Mouse (Mus musculus) retina, postnatal 7 days (tissue): ENCODE measurements around the gene Galnt14.

Source experiments
- DNase-seq: peaks from one replicate; pipeline ENCODE4 v3.0.0-alpha.2; 2012; ENCODE audit warnings: low read depth, low spot score

The Galnt14 gene

DNA sequence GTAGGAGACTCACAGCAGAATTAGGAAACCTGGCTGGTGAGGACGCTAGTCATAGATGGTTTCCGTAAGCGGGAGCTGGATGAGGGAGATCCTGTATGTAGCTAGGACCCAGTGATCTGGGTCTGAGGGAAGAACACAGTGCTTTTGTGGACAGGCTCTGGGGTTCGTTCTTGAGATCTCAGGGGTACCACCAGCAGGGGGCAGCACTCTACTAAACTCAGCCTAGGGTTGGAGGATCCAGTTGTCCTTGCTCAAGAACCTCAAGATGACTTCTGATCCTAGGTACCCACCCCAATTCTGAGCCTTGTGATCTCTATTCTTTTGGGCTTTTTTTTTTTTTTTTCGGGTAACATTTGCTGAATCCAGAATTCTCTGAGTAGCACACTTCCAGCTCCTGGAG lies 137.8 kb downstream of the Galnt14 start:
- DNase-seq = no peak

DNA sequence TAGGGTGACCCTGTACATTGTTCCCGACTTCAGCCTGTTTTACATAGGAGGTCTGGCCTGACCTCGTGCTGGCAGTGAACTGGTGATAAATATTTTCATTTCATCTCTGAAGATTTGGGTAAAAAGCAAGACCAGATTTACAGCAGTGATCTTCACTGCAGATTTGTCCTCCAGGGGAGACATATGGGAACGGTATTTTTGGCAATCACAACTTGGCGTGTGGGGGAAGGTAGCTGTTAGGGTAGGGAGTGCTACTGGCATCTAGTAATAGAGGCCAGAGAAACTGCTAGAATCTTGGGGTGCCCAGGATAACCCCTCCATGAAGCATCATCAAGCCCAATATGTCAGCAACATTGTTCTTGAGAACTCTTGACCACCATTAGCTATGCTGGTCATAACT lies 138.3 kb downstream of the Galnt14 start:
- no peak for DNase-seq

DNA sequence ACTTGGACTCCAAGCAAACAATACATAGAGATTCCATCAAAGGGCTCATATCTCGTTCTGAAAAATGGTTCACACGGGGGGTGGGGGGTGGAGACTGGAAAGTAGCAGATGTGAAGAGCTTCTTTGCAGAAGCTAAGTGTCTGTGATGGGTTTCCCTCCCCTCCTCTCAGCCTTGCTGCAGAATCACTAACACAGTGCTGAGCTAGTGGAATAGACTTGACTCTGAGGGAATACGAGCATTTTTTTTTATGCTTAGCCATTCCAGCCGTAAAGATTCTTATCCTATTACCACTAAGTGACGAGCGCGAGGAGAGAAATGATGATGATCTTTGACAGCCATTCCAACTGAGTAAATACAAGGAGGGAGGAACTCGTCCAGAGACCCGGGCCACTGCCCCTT lies 142.0 kb downstream of the Galnt14 start:
- DNase-seq = no peak

DNA sequence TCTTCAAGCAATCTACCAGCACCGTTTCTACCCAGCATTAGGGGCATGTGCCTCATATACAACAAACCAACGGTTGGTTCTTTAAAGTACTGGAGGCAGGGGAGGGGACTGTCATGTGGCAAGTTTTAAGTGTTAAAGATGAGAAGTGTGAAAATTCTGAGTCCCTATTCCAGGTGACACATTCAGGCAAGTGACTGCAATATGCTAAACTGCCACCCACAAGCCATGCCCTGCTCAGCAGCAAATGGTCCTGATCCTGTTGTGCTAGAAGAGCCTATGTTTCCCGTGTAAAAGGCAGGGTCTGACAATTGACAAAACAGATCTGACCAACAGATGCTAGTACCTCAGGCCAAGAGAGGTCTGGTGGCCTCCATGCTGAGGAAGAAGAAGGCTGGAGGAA lies 149.1 kb downstream of the Galnt14 start:
- no peak for DNase-seq

DNA sequence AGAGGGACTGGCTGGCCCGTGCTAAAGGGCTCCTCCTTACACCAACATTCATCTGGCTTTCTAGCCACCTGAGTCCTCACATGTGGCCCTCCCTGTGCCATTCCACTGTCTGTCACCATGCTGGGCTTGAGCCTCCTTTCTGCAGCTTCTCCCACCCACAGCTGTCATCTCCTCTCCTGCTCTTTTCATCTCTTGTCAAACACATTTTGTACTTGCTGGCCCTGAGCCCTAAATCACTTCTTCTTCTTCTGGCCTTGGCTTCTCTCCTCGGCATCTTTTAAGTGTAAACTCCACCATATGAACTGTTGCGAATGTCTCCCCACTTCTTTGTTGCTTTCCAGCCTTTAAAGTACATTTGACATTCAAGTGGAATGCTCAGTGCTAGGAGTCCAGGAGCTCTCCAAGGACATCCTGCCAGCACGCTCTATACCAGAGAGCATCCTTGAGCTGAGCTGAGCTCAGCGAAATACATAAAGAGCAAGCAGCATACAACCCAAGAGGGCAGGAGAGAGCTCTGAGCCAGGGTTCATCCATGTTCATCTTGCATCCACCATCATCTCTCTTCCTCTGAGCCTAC lies 150.0 kb downstream of the Galnt14 start:
- DNase-seq = no peak

DNA sequence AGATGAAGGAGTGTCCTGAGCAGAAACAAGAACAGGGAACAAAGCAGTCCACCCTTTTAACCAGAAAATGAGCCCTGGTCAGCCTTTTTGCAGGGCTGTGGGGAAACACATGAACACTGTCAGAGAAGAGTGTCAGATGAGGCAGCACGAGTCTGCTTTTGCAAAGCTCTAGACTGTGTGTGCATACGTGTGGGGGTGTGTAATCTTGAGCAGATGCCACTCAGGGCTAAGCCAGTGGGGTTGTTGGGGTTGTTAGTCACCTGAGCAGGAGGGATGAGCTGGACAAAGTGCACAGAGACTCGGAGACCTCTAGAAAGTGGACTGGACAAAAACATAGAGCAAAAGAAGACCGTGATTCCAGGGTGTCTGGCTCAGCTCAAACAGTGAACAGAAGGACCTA lies 150.8 kb downstream of the Galnt14 start:
- no peak for DNase-seq

DNA sequence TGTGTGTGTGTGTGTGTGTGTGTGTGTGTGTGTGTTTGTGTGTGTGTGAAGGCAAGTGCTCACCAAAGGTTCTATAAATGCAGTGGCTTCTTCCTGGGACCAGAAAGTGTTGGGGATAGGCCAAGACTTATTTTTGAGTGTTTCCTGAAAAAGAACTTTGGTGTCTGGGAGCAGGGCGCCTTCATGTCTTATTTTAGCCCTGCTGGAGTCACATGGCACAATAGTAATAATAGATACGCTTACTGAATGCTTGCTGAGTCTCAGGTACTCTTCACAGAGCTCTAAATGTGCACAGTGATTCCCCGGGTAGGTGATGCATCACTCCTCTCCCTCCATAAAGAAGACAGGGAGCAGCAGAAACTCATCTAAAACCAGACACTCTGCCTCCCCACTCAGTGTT lies 153.2 kb downstream of the Galnt14 start:
- no peak for DNase-seq

DNA sequence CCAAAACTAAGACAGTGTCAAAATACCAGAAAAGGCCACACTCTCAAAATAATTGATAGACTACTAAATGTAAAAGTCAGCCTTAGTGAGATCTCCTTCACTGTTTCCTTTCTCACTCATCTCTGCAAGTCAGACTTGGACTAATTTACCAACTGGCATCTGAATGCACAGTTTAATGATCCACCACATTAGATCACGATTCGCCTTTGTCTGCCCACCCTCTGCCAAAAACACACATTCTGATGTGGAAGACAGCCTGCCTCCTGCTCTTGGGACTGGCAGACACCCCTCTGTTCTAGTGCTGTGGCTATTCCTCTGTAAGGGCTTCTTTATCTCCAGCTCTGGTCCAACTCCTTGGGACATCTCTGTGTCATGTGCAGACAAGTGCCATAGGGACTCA lies 153.8 kb downstream of the Galnt14 start:
- no peak for DNase-seq

DNA sequence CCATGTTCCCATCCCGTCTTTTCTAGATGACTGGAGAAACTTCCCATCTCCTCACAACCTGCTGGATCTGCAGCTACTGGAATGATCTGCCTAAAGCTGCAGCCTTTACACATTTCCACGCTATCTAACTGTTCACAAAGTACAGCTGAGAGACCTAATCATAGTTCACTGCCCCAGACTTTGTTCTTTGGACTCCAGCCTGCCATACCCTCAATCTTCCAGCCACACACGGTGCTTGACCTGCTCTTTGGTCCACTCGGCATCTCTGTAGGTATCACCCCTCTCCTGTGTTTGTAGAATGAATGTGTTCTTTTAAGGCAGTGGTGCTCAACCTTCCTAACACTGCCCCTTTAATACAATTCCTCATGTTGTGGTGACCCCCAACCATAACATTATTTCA lies 155.6 kb downstream of the Galnt14 start:
- no peak for DNase-seq

DNA sequence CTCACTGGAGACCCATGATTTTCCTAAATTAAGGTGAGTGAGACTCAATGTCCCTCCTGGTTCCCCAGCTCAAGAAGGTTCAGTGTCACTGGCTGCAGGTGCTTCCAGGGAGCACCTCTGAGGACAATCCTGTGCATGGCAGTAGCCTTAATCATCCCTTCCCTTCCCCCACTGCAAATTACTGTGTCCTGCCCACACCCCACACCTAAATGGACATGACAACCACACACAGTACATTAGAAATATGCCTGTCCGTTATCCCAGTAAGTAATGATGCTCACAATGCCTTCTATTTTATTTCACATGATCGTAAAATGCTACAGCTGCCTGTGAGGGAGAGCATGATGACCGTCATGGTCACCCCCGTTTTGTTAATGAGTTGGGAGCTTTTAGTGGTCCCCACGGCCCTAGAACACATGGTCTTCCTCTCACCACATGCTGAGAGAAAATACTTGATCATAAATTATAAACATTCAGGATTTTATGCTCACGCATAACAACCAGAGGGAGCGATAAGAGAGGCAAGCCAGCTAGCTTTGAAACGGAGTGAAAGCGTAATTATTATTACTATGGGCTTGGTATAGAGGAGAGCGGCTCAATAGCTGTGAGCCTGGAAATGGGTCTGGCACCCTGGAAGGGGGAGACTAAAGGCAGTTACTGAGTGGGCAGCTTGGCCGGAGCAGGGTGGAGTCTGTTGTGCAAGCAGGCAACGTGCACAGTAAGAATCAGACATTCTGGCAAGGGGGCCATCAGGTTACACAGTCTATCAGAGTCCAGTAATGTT lies 161.3 kb downstream of the Galnt14 start:
- DNase-seq = no peak

DNA sequence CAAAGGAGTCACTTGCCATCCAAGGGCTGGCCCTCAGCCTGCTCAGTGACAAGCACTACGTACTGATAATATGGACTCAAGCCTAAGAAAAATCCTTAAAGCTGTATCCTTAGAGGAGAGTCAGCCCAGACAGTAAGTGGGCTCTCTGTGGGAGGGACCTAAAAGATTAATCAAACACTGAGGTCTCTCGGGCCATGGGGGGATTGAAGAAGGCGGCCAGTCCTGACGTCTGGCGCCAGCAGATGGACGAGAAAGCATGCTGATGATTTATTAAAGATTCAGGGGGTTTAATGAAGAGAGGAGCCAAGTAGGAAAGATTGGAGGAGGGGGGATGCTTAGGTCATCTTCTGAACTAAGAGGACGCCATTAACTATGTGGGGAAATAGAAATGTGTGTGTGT lies 162.1 kb downstream of the Galnt14 start:
- peak; percentile 11 for DNase-seq

DNA sequence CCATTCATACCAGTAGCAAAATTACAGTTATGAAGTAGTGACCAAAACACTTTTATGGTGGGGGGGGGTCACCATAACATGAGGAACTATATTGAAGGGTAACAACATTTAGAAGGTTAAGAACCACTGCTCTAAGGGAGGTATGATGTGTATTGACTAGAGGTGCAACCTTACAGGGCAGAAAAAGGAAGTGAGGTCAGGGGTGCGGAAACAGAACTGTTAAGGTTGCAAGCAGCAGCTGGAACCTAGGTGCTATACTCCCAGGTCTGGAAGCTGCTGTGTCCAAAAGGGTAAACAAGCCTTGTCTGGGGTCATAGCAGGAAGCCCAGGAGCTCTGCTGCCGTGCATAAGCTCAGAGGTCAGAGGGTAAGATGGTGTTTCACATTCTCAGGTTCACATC lies 162.8 kb downstream of the Galnt14 start:
- DNase-seq = no peak

DNA sequence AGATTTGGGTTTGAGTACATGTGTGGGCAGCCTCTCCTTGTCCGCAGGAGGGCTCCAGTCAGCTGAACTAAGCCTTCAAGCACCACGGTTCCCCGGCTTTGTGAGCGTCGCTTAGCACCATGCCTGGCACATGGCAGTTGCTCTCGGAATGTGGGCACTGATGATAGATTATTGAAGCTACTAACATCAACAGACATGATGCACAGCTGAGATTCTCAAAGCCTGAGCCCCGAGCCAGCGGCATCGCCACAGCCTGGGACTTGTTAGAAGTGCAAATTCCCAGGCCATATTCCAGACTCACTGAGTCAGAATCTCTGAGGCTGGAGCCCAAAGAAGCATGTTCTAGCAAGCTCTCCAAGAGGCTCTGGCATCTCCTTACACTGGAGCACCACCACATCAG lies 168.3 kb downstream of the Galnt14 start:
- DNase-seq = no peak

DNA sequence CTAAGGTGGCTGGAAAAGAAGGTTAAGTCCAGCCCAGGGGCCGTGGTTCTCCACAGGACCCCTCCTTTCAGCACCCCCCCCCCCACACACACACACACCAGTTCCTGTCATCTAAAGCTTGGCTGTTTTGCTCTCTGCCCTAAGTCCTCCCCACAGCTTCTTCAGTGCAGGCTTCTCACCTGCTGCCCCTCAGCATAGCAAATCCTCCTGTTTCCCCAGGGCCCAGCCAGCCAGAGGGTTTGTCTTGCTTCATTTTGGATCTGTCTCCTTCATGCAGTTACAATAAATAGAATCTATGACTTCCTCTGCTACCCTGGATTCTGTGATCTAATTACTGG lies 169.1 kb downstream of the Galnt14 start:
- no peak for DNase-seq

DNA sequence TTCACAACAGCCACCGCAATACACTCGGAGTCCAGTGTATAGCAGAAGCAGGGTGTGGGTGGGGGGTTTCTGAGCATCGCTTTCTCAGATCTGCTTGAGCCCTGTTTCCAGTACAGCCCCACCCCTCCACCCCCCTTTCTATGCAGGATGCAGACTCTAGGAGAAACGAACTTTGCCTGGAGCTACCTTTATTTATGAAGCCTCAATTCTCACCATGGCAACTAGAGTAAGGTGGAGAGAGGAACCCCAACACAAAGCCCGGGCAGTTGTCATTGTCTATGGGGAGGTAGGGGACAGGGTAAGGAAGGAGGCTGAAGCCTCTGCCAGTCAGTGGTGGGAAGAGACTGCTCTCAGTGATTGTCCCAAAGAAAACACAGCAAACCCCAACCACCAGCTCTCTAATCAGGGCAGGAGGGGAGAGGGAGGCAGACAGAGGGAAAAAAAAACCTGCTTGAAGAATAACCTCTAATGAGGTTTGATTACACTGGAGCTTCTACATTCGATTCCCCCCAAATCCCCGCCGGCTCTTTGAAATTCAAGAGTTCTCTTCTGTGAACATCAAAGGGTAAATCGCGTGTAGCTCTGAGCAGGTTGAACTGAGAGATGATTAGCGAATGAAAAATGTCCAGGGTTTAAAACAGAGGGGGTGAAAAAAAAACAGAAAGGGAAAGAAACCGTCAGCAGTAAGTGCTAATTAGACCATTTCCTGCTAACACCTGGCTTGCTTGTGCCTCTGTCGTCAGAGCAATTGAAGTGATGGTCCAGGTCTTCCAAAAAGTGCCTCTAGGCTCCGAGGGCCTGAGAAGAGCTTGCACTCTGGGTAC lies 169.6 kb downstream of the Galnt14 start:
- no peak for DNase-seq

DNA sequence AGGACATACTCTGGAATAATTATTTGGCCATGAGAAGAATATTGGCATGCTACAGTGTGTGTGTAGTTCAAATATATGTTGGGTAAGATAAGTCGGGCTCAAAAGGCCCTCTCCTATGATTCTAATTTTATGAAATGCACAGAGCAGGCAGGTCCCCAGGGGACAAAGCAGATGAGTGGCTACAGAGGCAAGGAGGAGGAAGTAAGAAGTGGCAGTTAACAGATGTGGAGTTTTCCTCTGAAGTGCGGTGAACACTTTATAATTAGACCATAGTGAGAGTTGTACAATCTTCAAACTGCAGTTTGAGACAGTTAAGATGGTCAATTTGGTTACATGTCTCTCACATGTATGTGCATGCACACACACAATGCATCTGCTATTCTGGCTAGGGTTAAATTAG lies 178.4 kb downstream of the Galnt14 start:
- no peak for DNase-seq

DNA sequence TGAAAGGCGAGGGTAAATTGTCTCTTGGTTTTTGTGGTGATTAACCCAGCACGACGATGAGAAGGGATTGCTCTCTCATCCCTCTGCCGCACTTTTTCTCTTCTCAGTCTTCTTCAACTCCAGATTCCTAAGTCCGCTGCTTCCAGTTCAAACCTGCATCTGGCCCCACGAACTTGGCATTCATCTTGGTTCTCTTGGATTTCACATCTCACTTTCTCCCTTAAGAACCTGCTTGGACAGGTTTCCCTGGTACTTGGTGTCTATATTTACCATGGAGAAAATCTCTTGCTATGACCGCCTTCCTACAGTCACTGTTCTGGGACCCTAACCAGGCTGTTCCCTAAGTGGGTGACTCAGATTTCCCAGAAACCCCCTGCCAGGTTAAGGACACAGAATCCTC lies 188.1 kb downstream of the Galnt14 start:
- DNase-seq = no peak

DNA sequence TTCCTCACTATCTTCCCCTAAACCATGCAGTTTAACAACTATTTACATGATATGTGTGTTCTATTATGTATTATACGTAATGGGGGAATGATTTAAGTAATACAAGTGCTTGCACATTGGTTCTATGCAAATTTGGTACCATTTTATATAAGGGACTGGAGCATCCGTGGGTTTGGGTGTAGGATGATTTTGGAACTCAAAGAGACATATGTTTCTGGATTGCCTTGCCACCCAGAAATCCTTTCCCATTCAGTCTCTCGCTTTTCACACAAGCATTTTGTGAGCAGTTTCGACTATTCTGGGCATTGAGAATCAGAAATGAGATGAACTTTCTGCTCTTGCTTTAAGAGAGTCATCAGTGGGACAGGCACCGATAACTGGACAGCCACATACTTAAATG lies 190.9 kb downstream of the Galnt14 start:
- DNase-seq = no peak

DNA sequence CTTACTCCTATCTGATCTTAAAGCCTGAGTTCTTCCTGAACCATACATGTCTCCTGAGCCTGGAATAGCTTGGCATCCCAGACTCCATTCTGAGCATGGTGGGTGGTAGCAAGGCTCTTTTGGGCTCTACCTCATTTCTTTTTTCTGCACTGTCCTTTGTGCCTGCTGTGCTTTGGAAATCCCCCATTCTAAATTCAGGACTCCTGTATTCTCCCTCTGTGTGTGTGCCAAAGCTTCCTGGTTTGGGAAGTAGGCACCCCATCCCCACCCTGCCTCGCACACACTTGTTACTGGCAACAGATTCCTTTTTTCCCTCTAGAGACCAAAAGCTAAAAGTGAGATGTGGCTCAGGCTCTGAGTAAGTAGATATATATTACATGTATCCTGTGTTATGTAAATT lies 191.9 kb downstream of the Galnt14 start:
- DNase-seq = no peak

DNA sequence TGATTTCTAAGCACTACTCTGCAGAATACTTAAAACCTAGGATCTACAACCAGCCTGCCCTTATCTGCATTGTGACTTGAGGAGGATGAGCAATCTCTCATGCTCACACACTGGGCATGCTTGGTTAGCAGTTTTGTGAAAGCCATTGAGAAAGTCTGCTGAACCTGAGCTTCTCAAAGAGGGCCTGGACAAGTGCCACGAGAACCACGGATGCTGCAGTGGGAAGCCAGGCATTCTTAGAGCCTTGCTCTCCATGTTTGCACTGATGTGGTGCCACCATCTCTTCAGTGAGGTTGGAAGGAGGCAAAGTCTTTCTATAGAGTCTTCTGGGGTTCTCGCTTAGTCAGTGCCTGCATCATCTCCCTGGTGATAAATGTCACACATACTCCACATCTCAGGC lies 194.7 kb downstream of the Galnt14 start:
- no peak for DNase-seq

DNA sequence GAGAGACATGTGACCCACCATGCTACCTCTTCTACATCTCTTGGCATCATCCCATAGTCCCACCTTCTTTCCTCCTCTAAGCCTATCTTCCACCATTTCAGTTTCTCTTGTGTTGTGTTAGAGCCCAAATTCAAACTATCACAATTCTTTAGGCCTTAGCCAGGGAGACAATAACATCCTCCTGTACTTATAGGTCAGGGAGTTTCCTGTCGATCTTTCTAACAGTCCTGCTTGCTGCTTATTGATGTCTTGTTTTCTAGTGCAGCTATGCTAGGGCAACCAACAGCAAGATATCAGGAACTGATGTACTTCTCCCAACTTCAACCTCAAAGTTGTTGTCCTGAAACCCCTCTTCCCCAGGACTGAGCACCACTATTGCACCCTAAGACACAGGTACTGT lies 195.4 kb downstream of the Galnt14 start:
- no peak for DNase-seq

DNA sequence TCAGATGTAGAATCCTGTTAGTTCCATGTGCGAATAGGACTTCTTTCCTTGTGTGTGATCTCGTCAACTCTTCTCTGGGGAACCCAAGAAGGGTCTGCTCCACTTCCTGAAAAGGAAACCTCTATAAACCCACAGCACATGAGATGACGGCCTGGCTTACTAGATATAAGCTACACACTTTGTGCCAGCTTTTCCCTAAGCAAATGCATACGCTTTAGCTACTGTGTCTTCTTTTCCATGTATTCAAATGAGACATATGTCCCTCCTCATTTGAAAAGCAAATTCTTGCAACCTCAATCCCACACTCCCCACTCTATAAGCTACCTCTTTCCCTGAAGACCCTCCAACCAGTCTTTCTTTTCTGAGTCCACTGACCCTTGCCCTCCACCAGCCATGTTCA lies 196.0 kb downstream of the Galnt14 start:
- no peak for DNase-seq

DNA sequence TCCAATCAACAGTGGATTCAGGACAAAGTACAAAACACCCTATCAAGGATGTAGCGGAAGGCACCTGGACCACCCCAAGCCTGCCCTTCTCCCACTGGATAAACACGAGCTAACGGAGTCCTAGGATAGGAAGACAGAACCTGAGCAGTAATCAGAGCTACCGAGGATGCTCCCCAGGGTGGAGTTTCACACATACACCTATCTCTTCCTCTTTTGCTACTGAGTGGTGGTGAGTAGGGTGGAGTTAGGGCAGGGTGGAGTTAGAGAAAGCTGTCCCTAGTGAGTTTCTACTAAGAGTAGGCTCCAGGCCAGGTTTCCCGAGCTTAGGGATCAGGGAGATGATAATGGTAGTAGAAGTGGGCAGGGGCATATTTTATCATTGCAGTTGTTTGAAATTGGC lies 197.4 kb downstream of the Galnt14 start:
- no peak for DNase-seq
